Mouse (Mus musculus): ENCODE results near the gene Zfp595. TPM values are rescaled to one million over a fixed set of nuclear protein-coding genes. Genes with fewer than 3 reads are reported as not detected.

The Zfp595 gene
- 12.4 TPM for polyA plus RNA-seq (2014; fragmentation: Illumina TruSeq; extraction: RNeasy Lipid Tissue Mini Kit (QIAGEN cat#74804); ENCODE audit: low read depth, low replicate concordance)

GRCm38 (mm10) chr13:67332019-67332724 lies at the start of gene Zfp595:
Gene Zfp595 (minus strand): TSS chr13:67332570.

GRCm38 (mm10) chr13:67375050-67375911 lies 42.9 kb upstream of the Zfp595 start, which contains the start of the genes Gm28041 and Zfp456:
Gene Gm28041 (minus strand): TSS chr13:67375733.
Gene Zfp456 (minus strand): TSS chr13:67375810.

GRCm38 (mm10) chr13:67360131-67360744 lies 27.9 kb upstream of the Zfp595 start, which contains the start of the genes Gm28044 and Zfp953:
Gene Gm28044 (minus strand): TSS chr13:67360536.
Gene Zfp953 (minus strand): TSS chr13:67360605.

GRCm38 (mm10) chr13:67305822-67306672 lies 26.3 kb downstream of the Zfp595 start, which contains the start of gene Zfp457:
Gene Zfp457 (minus strand): TSS chr13:67306485.

DNA sequence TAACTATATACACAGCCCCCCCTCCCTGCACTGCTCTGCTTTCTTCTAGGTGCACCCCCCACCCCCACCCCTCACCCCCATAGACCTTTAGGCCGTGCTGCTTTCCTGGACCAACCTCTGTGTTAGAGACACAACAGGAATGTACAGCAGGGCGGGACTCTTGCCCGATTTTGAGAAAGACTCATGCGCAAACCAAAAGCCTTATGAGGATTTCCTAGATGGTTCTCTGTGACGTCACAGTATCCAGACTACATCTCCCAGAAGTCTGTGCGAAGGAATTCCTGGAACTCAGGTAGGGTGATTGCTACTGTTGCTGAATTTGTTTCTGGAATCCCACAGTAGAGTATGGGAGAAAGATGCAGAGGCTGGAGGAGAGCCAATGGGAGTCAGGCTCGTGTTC lies 54.1 kb downstream of the Zfp595 start, which contains the start of gene Zfp458:
Zfp458 (minus strand) TSS at position 153 of the 400 bp plus-strand sequence.

Other genes starting within 250 kb of the Zfp595 start
- gene Zfp708, start 234.6 kb downstream of the Zfp595 start, polyA plus RNA-seq (2014; fragmentation: Illumina TruSeq; extraction: RNeasy Lipid Tissue Mini Kit (QIAGEN cat#74804); ENCODE audit: low read depth, low replicate concordance) = 10.3 TPM
- 10.6 TPM for gene Gm28557, start 224.0 kb downstream of the Zfp595 start, polyA plus RNA-seq (2014; fragmentation: Illumina TruSeq; extraction: RNeasy Lipid Tissue Mini Kit (QIAGEN cat#74804); ENCODE audit: low read depth, low replicate concordance)
- 3.7 TPM for gene Rslcan18, start 216.3 kb downstream of the Zfp595 start, polyA plus RNA-seq (2014; fragmentation: Illumina TruSeq; extraction: RNeasy Lipid Tissue Mini Kit (QIAGEN cat#74804); ENCODE audit: low read depth, low replicate concordance)
- gene Zfp759, start 210.9 kb downstream of the Zfp595 start, polyA plus RNA-seq (2014; fragmentation: Illumina TruSeq; extraction: RNeasy Lipid Tissue Mini Kit (QIAGEN cat#74804); ENCODE audit: low read depth, low replicate concordance) = 8.6 TPM
- gene Rsl1, start 159.4 kb downstream of the Zfp595 start, polyA plus RNA-seq (2014; fragmentation: Illumina TruSeq; extraction: RNeasy Lipid Tissue Mini Kit (QIAGEN cat#74804); ENCODE audit: low read depth, low replicate concordance) = 7.2 TPM
- gene Zfp455, start 138.1 kb downstream of the Zfp595 start, polyA plus RNA-seq (2014; fragmentation: Illumina TruSeq; extraction: RNeasy Lipid Tissue Mini Kit (QIAGEN cat#74804); ENCODE audit: low read depth, low replicate concordance) = 4.1 TPM
- gene Zfp458, start 54.1 kb downstream of the Zfp595 start, polyA plus RNA-seq (2014; fragmentation: Illumina TruSeq; extraction: RNeasy Lipid Tissue Mini Kit (QIAGEN cat#74804); ENCODE audit: low read depth, low replicate concordance) = 2.8 TPM
- 0.69 TPM for gene Zfp457, start 26.1 kb downstream of the Zfp595 start, polyA plus RNA-seq (2014; fragmentation: Illumina TruSeq; extraction: RNeasy Lipid Tissue Mini Kit (QIAGEN cat#74804); ENCODE audit: low read depth, low replicate concordance)
- not detected for gene Gm28044, start 28.0 kb upstream of the Zfp595 start, polyA plus RNA-seq (2014; fragmentation: Illumina TruSeq; extraction: RNeasy Lipid Tissue Mini Kit (QIAGEN cat#74804); ENCODE audit: low read depth, low replicate concordance)
- gene Zfp953, start 28.0 kb upstream of the Zfp595 start, polyA plus RNA-seq (2014; fragmentation: Illumina TruSeq; extraction: RNeasy Lipid Tissue Mini Kit (QIAGEN cat#74804); ENCODE audit: low read depth, low replicate concordance) = 8.5 TPM
- not detected for gene Gm28041, start 43.2 kb upstream of the Zfp595 start, polyA plus RNA-seq (2014; fragmentation: Illumina TruSeq; extraction: RNeasy Lipid Tissue Mini Kit (QIAGEN cat#74804); ENCODE audit: low read depth, low replicate concordance)
- 2.1 TPM for gene Zfp456, start 43.2 kb upstream of the Zfp595 start, polyA plus RNA-seq (2014; fragmentation: Illumina TruSeq; extraction: RNeasy Lipid Tissue Mini Kit (QIAGEN cat#74804); ENCODE audit: low read depth, low replicate concordance)
- 6.3 TPM for gene Zfp429, start 67.2 kb upstream of the Zfp595 start, polyA plus RNA-seq (2014; fragmentation: Illumina TruSeq; extraction: RNeasy Lipid Tissue Mini Kit (QIAGEN cat#74804); ENCODE audit: low read depth, low replicate concordance)
- gene Zfp459, start 88.8 kb upstream of the Zfp595 start, polyA plus RNA-seq (2014; fragmentation: Illumina TruSeq; extraction: RNeasy Lipid Tissue Mini Kit (QIAGEN cat#74804); ENCODE audit: low read depth, low replicate concordance) = 0.21 TPM
- gene Zfp874a, start 119.1 kb upstream of the Zfp595 start, polyA plus RNA-seq (2014; fragmentation: Illumina TruSeq; extraction: RNeasy Lipid Tissue Mini Kit (QIAGEN cat#74804); ENCODE audit: low read depth, low replicate concordance) = 75.3 TPM
- gene Zfp874b, start 151.7 kb upstream of the Zfp595 start, polyA plus RNA-seq (2014; fragmentation: Illumina TruSeq; extraction: RNeasy Lipid Tissue Mini Kit (QIAGEN cat#74804); ENCODE audit: low read depth, low replicate concordance) = 22.3 TPM
- 14.5 TPM for gene Zfp58, start 168.0 kb upstream of the Zfp595 start, polyA plus RNA-seq (2014; fragmentation: Illumina TruSeq; extraction: RNeasy Lipid Tissue Mini Kit (QIAGEN cat#74804); ENCODE audit: low read depth, low replicate concordance)
- gene Gm26965, start 193.6 kb upstream of the Zfp595 start, polyA plus RNA-seq (2014; fragmentation: Illumina TruSeq; extraction: RNeasy Lipid Tissue Mini Kit (QIAGEN cat#74804); ENCODE audit: low read depth, low replicate concordance) = not detected
- gene Zfp87, start 193.6 kb upstream of the Zfp595 start, polyA plus RNA-seq (2014; fragmentation: Illumina TruSeq; extraction: RNeasy Lipid Tissue Mini Kit (QIAGEN cat#74804); ENCODE audit: low read depth, low replicate concordance) = 9.1 TPM
- 8.8 TPM for gene Zfp748, start 221.3 kb upstream of the Zfp595 start, polyA plus RNA-seq (2014; fragmentation: Illumina TruSeq; extraction: RNeasy Lipid Tissue Mini Kit (QIAGEN cat#74804); ENCODE audit: low read depth, low replicate concordance)

Measured in liver, adult 10 weeks (tissue).